Mouse (Mus musculus) cerebellum, adult 9-10 months (tissue): ENCODE measurements around the gene Lzts2.

Source experiments
- DNase-seq: peaks from one replicate; pipeline ENCODE4 v3.0.0; 2022

The Lzts2 gene

GRCm38 (mm10) chr19:45014335-45014971 lies at the start of gene Lzts2:
Gene Lzts2, plus strand, starts transcription at chr19:45014414.
- no peak for DNase-seq

GRCm38 (mm10) chr19:44965978-44966377 lies 48.2 kb upstream of the Lzts2 start:
- no peak for DNase-seq

GRCm38 (mm10) chr19:44968329-44968728 lies 45.9 kb upstream of the Lzts2 start:
- no peak for DNase-seq

- no peak for DNase-seq
Measured at GRCm38 (mm10) chr19:44976636-44977035, 37.6 kb upstream of the Lzts2 start.

GRCm38 (mm10) chr19:44977148-44977547 lies 37.1 kb upstream of the Lzts2 start:
- DNase-seq, result no peak

- no peak for DNase-seq
Measured at GRCm38 (mm10) chr19:44980787-44981186, 33.4 kb upstream of the Lzts2 start.

GRCm38 (mm10) chr19:44982477-44983115 lies 31.6 kb upstream of the Lzts2 start:
- no peak for DNase-seq

GRCm38 (mm10) chr19:44983366-44983765 lies 30.8 kb upstream of the Lzts2 start:
- DNase-seq, result no peak

GRCm38 (mm10) chr19:44984420-44984819 lies 29.8 kb upstream of the Lzts2 start:
- no peak for DNase-seq

GRCm38 (mm10) chr19:44985159-44985988 lies 28.8 kb upstream of the Lzts2 start:
- no peak for DNase-seq

- DNase-seq, result peak; percentile 17
Measured at GRCm38 (mm10) chr19:44987004-44987403, 27.2 kb upstream of the Lzts2 start.

- DNase-seq, result peak; percentile 26
Measured at GRCm38 (mm10) chr19:44987851-44988250, 26.4 kb upstream of the Lzts2 start.

GRCm38 (mm10) chr19:44988321-44988720 lies 25.9 kb upstream of the Lzts2 start:
- DNase-seq, result peak; percentile 13

GRCm38 (mm10) chr19:44988831-44989566 lies 25.2 kb upstream of the Lzts2 start, which contains the start of gene Sema4g:
Gene Sema4g, plus strand, starts transcription at chr19:44989101.
- DNase-seq, result peak; percentile 53

GRCm38 (mm10) chr19:44989567-44990495 lies 24.4 kb upstream of the Lzts2 start:
- DNase-seq, result peak; percentile 38

- peak; percentile 17 for DNase-seq
Measured at GRCm38 (mm10) chr19:44991031-44991430, 23.2 kb upstream of the Lzts2 start.

GRCm38 (mm10) chr19:44992246-44992645 lies 22.0 kb upstream of the Lzts2 start:
- DNase-seq, result peak; percentile 23

- no peak for DNase-seq
Measured at GRCm38 (mm10) chr19:44992712-44993111, 21.5 kb upstream of the Lzts2 start.

GRCm38 (mm10) chr19:44997786-44998185 lies 16.4 kb upstream of the Lzts2 start:
- DNase-seq, result peak; percentile 39

GRCm38 (mm10) chr19:44999647-45000046 lies 14.6 kb upstream of the Lzts2 start:
- no peak for DNase-seq

- DNase-seq, result no peak
Measured at GRCm38 (mm10) chr19:45002301-45002700, 11.9 kb upstream of the Lzts2 start.
